Mouse (Mus musculus): Measurements from ENCODE around the gene Serinc5.

GRCm38 (mm10) chr13:92662555-92663286 is 51.8 kb downstream of the Serinc5 start:
- TF ChIP-seq CTCF (IDR thresholded peaks at IDR 0.05; ENCODE audit: extremely low read depth, insufficient read length, insufficient replicate concordance, low read depth, low read length) (no peak), POLR2A (IDR thresholded peaks at IDR 0.05; ENCODE audit: low read depth, low read length) (no peak)

Data from small intestine, adult 2 months (tissue).